Mouse (Mus musculus): Measurements from ENCODE around the gene Cstf3.

The Cstf3 gene

GRCm38 (mm10) chr2:104709786-104710337 is 119.5 kb downstream of the Cstf3 start:
- intact Hi-C loops (cut with DNase I), result no loop called here

- intact Hi-C loops (cut with DNase I), result no loop called here
Observed at GRCm38 (mm10) chr2:104710670-104711370, 120.5 kb downstream of the Cstf3 start.

GRCm38 (mm10) chr2:104711585-104712485 is 121.5 kb downstream of the Cstf3 start, which contains the start of gene Tcp11l1:
Tcp11l1 (minus strand) TSS chr2:104712169.
- intact Hi-C loops (cut with DNase I), result no loop called here

- intact Hi-C loops (cut with DNase I), result no loop called here
Observed at GRCm38 (mm10) chr2:104712486-104712809, 122.1 kb downstream of the Cstf3 start.

- intact Hi-C loops (cut with DNase I), result no loop called here
Observed at GRCm38 (mm10) chr2:104714254-104714691, 124.0 kb downstream of the Cstf3 start.
